Mouse (Mus musculus): Measurements from ENCODE around the gene Slx1b. TPM values are rescaled to one million over a fixed set of nuclear protein-coding genes. Genes with fewer than 3 reads are reported as not detected.
"Not testable (repeated sequence)": the region's sequence is repeated elsewhere in the genome, so short reads cannot be mapped to it uniquely, and the experiment has no call there.

Gene Slx1b
- polyA plus RNA-seq, 1 experiment from 2014 or later = 16.6 TPM

DNA sequence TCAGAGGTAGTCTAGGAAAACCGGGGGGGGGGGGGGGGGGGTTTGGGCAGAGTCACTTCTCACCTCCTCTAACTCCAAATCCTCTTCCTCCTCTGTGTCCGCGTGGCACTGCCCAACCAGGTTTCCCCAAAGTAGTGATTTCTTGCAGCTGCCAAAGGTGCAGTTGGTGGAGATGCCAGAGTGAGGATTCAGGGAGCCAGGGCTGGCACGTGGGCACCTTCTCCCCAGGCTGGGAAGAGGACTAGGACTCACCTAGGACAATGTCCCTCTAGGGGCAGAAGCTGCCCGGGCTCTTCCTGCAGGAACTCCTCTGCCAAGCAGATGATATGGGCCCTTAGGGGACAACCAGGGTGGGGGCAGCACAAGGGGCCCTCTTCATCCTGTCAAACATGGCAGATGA is 3.9 kb downstream of the Slx1b start:
- H3K4me2 ChIP-seq = no peak overlapping the region
- no peaks in the 10 kb centered on the region for H3K27me3 ChIP-seq
- no peak for ATAC-seq
- 82% methylated on average over 5 of the region's 5 CpGs for WGBS
- H3K4me3 ChIP-seq = no peak overlapping the region
- peaks cover 18% of the 10 kb centered on the region for H3K4me1 ChIP-seq
- H3K27ac ChIP-seq = no peak overlapping the region
- H3K9me3 ChIP-seq (replicated peaks) = no peaks in the 10 kb centered on the region
- no peak overlapping the region for H3K9ac ChIP-seq
- peaks cover 32% of the 10 kb centered on the region for H3K36me3 ChIP-seq (ENCODE audit: poor library complexity, severe bottlenecking)

DNA sequence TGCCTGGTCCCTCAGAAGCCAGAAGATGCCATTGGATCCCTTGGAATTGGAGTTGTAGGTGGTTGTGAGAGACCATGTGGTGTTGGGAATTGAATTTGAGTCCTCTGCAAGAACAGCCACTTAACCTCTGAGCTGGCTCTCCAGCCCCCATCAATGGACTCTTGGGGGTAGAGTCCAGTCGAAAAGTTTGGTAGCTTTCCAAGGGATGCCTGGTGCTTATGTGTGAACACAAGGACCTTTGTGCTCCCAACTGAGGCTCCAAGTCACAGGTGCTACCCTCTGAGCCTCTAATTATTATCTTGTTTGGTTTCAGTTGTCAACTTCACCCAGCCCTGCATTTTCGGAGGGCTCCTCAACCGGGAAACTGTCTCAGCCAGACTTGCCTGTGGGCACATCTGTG is 4.8 kb downstream of the Slx1b start:
- Histone ChIP-seq H3K4me2 (no peak overlapping the region), H3K9me3 (replicated peaks) (no peaks in the 10 kb centered on the region), H3K4me1 (peaks cover 12% of the 10 kb centered on the region), H3K4me3 (no peak overlapping the region), H3K27ac (no peak overlapping the region), H3K36me3 (ENCODE audit: poor library complexity, severe bottlenecking) (peaks cover 32% of the 10 kb centered on the region), H3K9ac (no peak overlapping the region), H3K27me3 (no peaks in the 10 kb centered on the region)
- 86% methylated on average over 3 of the region's 3 CpGs for WGBS
- ATAC-seq = no peak

DNA sequence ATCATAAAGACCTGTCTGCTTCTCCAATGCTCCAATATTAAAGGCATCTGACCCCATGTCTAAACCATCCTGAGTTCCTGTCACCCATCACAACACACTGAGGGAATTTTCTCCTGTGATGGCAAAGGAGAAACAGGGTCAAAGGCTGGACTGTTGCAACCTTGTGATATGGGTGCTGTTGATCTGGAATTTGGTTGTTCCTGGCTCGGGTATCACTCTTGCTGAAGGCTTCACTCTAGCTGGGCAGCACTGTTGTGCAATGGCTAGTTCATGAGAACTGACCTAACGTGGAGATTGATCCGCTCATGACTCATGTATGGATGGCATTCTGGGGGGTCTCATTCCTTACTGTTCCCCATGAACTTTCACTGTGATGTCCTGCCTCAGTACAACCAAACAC is 6.6 kb downstream of the Slx1b start:
- no peak overlapping the region for H3K4me3 ChIP-seq
- H3K36me3 ChIP-seq (ENCODE audit: poor library complexity, severe bottlenecking) = peaks cover 32% of the 10 kb centered on the region
- no peak overlapping the region for H3K4me2 ChIP-seq
- H3K27me3 ChIP-seq = no peaks in the 10 kb centered on the region
- H3K27ac ChIP-seq = no peak overlapping the region
- no peak overlapping the region for H3K9ac ChIP-seq
- H3K9me3 ChIP-seq (replicated peaks) = no peaks in the 10 kb centered on the region
- H3K4me1 ChIP-seq = peaks cover 6% of the 10 kb centered on the region
- no peak for ATAC-seq
- 84% methylated on average over 3 of the region's 3 CpGs for WGBS

DNA sequence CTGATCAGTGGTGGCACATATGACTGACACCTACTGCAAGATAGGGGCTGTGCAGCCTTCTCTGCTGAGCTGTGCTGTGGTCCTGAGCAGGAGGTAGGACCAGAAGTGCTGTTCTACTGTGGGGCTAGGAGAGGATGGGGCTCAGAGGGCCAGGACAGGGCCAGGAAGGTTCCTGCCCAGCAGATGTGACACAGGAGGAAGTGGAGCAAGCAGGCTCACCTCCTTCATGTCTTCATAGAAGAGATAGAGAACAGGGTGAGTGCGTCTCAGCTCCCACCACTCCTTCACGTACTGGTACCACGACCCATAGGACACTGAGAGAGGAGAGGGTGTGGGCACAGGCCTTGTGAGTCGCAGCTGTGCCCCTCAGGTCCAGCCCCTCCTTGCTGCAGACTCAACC is 7.4 kb downstream of the Slx1b start:
- H3K9ac ChIP-seq; H3K9me3 ChIP-seq (replicated peaks); H3K4me2 ChIP-seq; H3K4me1 ChIP-seq; H3K4me3 ChIP-seq; H3K27ac ChIP-seq; ATAC-seq; H3K27me3 ChIP-seq: not testable (repeated sequence)
- WGBS = 91% methylated on average over 4 of the region's 4 CpGs
- H3K36me3 ChIP-seq (ENCODE audit: poor library complexity, severe bottlenecking) = peaks cover 32% of the 10 kb centered on the region

DNA sequence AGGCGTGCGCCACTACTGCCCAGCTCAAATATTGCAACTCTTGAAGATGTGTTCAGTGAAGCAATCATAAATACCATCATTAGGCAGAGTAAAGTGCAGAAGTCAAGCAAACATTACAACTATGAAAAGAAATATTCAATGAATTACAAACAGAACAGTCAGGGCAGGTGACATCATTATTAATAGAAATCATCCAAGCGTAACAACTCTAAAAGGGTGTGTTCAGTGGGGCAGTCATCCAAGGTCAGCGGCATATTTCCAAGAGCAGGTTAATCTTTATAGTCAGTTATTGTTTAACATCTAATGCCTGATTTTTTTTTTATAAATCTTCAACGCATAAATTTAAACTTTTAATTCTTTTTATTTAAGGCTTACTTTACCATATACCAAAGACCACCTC is 14.4 kb downstream of the Slx1b start:
- H3K36me3 ChIP-seq (ENCODE audit: poor library complexity, severe bottlenecking) = 0 out of 2 replicates have a peak, but pooled peaks cover 6% of the 10 kb centered on the region

DNA sequence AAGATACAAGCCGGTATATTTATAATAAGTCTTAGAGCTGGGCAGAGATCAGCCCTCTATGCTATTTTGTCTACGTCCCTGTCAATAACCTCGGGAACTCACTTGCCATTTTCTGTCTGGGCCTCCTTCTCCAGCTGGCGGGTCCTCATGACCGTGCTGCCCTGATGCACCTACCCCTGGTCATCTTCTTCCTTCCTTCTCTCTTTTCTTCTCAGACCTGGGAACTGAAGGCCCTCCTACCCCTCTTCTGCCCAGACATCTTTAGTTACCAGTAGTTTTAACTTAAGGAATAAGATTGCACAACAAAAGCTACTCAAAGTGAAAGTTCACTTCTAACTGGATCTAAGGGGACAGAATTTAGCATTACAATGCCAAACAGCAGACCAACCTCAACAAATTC is 15.9 kb downstream of the Slx1b start:
- Histone ChIP-seq H3K4me1 (no peaks in the 10 kb centered on the region), H3K4me2 (no peak overlapping the region), H3K4me3 (no peak overlapping the region), H3K27me3 (no peaks in the 10 kb centered on the region), H3K9ac (no peak overlapping the region), H3K9me3 (replicated peaks) (no peaks in the 10 kb centered on the region), H3K27ac (no peak overlapping the region), H3K36me3 (ENCODE audit: poor library complexity, severe bottlenecking) (peaks cover 13% of the 10 kb centered on the region)
- ATAC-seq = no peak
- WGBS = 89% methylated on average over 5 of the region's 5 CpGs

More for the DNA sequence above, 14.4 kb downstream of the Slx1b start:
- Histone ChIP-seq H3K27me3 (no peaks in the 10 kb centered on the region), H3K9me3 (replicated peaks) (no peaks in the 10 kb centered on the region), H3K27ac (no peak overlapping the region), H3K4me1 (no peaks in the 10 kb centered on the region), H3K4me2 (no peak overlapping the region), H3K4me3 (no peak overlapping the region), H3K9ac (no peak overlapping the region)
- 95% methylated on average over 5 of the region's 5 CpGs for WGBS
- ATAC-seq = no peak

DNA sequence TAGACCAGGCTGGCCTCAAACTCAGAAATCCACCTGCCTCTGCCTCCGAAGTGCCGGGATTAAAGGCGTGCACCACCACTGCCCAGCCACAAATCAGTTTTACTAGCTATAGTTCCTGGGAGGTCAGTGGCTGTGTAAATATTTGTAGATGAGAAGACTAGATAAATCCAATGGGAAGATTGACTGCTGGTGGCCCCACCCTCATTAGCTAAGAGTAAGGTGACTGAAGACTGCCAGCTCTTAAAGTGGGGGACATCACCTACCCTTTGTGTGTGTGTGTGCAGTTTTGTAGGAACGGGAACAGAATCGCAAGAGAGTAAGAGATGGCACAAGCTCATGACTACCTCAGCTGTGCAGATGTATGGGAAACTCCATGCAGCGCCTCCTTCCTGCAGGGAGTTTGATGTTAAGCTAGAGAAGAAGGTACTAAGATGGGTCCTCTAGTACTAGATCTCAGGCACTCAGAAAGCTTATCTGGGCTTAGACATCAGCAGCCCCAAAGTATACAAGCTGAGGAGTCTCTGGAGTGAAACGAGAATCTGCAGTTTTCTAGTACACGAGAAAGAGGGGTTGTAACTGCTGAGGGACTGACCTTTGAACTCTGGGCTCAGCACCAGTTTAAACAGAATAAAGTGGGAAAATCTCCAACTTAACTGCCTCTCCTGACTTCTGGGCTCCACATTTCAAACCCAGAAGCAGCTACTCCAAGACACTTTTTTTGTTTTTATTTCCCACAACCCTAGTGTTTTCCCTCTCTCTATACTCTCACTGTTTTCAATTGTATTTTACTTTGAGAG is 16.8 kb downstream of the Slx1b start:
- Histone ChIP-seq H3K27me3 (no peaks in the 10 kb centered on the region), H3K27ac (no peak overlapping the region), H3K4me3 (no peak overlapping the region), H3K36me3 (ENCODE audit: poor library complexity, severe bottlenecking) (peaks cover 13% of the 10 kb centered on the region), H3K9ac (no peak overlapping the region), H3K9me3 (replicated peaks) (no peaks in the 10 kb centered on the region), H3K4me2 (no peak overlapping the region), H3K4me1 (no peaks in the 10 kb centered on the region)
- WGBS = 89% methylated on average over 8 of the region's 8 CpGs
- no peak for ATAC-seq

DNA sequence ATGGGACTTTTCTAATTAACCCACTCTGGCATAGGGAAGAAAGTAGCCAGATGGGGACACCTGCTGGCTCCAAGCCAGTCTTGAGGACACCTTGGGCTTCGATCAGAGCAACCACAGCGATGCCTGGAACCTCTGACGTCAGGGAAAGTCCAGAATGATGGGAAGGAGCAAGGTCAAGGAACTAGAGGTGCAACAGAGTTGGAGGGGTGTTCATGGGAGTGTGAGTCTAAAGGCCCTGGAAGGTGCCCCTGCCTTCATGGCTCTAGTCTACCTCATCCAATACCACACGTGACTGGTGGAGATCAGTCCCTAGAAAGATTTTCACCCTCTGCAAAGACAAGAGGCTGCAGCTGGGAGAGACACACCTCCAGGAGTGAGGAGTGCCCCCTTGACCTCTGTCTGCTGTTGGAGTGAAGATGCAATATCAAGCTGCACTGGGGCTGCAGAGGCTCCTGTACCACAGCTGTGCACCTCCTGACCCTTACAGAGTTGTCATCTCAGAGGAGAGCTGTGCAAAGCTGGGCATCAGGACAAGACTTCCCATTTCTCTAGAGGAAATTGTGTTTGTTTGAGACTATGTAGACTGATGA is 18.9 kb downstream of the Slx1b start:
- peaks cover 28% of the 10 kb centered on the region for H3K36me3 ChIP-seq (ENCODE audit: poor library complexity, severe bottlenecking)
- H3K27ac ChIP-seq = no peak overlapping the region
- no peaks in the 10 kb centered on the region for H3K9me3 ChIP-seq (replicated peaks)
- ATAC-seq = no peak
- no peak overlapping the region for H3K9ac ChIP-seq
- H3K4me2 ChIP-seq = no peak overlapping the region
- no peaks in the 10 kb centered on the region for H3K27me3 ChIP-seq
- no peaks in the 10 kb centered on the region for H3K4me1 ChIP-seq
- no peak overlapping the region for H3K4me3 ChIP-seq
- 79% methylated on average over 4 of the region's 4 CpGs for WGBS

DNA sequence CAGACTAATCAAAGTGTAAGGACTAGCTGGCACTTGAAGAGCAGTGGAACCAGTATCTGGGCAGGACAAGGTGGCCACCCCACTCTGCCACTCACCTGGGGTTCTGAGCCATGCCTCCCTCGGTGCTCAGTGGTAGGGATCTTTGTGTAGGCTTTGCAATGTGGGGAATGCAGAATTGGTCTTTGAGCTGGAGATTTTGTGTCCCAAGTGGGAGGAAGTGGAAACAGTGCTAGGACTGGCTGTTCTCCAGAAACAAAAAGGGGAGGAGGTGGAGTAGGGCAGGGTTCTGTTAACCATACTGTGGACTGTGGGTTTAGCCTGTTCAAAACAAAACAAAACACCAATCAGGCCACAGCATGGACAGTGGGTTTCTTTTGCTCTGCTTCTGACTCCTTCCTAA is 19.4 kb downstream of the Slx1b start, which contains the start of gene Sult1a1:
Gene Sult1a1, minus strand, starts transcription at position 226 of the 400 bp plus-strand sequence.
- H3K4me3 ChIP-seq = no peak within 1 kb of the TSS
- H3K9ac ChIP-seq = no peak within 1 kb of the TSS
- H3K27me3 ChIP-seq = no peaks in the 10 kb centered on the region
- H3K36me3 ChIP-seq (ENCODE audit: poor library complexity, severe bottlenecking) = peaks cover 32% of the 10 kb centered on the region
- ATAC-seq = no peak
- no peak within 1 kb of the TSS for H3K27ac ChIP-seq
- H3K4me1 ChIP-seq = no peaks in the 10 kb centered on the region
- WGBS = 91% methylated on average over 1 of the region's 1 CpGs
- H3K9me3 ChIP-seq (replicated peaks) = no peaks in the 10 kb centered on the region
- H3K4me2 ChIP-seq = no peak within 1 kb of the TSS

DNA sequence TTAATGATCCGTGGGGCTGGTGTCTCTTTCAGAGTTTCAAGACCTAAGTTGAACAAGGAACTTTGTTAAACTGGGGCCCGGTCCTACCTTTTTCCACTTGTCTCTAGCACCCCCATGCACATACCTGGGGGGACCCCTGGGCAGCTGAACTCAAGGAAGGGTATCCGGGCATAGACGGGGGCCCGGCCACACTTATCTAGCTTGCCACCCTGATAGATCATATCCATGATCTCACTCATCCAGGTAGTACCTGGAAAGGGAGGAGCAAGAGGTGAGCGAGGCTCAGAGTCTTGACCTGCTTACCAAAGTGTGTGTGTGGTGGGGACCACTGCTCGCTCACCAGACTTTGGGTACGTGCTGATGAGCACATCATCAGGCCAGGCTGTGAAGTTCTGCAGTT is 20.5 kb downstream of the Slx1b start:
- Histone ChIP-seq H3K9ac (no peak overlapping the region), H3K27me3 (no peaks in the 10 kb centered on the region), H3K4me2 (no peak overlapping the region), H3K36me3 (ENCODE audit: poor library complexity, severe bottlenecking) (peaks cover 40% of the 10 kb centered on the region), H3K4me3 (no peak overlapping the region), H3K4me1 (no peaks in the 10 kb centered on the region), H3K27ac (no peak overlapping the region), H3K9me3 (replicated peaks) (no peaks in the 10 kb centered on the region)
- WGBS = 95% methylated on average over 8 of the region's 8 CpGs
- ATAC-seq = no peak

DNA sequence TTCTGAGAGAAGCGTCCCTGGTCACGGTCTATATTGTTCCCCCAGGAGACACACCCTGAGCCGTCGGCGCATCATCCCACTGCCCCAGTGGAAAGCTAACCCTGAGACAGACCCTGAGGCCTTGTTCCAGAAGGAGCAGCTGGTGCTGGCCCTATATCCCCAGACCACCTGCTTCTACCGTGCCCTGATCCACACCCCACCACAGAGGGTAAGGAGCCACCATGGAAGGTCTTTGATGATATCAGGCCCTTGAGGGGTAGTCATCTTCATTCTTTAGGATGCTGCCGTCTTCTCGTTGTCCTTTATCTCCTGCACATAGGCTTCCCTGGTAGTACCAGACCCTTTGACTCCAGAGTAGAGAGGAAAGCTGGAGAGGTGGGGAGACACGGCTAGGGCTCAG is 23.5 kb downstream of the Slx1b start:
- Histone ChIP-seq H3K36me3 (ENCODE audit: poor library complexity, severe bottlenecking) (peaks cover 55% of the 10 kb centered on the region), H3K4me3 (no peak overlapping the region), H3K9ac (no peak overlapping the region), H3K27me3 (no peaks in the 10 kb centered on the region), H3K4me1 (no peaks in the 10 kb centered on the region), H3K27ac (no peak overlapping the region), H3K4me2 (no peak overlapping the region), H3K9me3 (replicated peaks) (no peaks in the 10 kb centered on the region)
- ATAC-seq = no peak
- 95% methylated on average over 9 of the region's 9 CpGs for whole genome bisulfite sequencing

DNA sequence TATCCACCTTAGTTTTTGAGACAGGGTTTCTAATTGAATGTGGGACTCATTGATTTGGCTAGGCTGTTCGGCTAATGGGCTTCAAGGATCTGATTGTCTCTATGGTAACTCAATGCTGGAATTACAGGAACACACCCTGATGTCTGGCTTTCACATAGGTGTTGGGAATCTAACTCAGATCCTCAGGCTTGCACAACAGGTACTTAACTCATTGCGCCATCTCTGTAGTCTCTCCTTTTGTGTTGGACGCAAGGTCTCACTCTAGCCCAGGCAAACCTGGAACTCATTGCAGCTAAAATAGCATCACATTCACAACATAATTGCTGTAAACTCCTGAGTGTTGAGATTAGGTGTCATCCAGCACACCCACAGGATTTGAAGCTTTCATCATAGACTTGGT is 25.4 kb downstream of the Slx1b start:
- Histone ChIP-seq H3K9ac (no peak overlapping the region), H3K4me2 (no peak overlapping the region), H3K4me1 (no peaks in the 10 kb centered on the region), H3K9me3 (replicated peaks) (no peaks in the 10 kb centered on the region), H3K27me3 (no peaks in the 10 kb centered on the region), H3K4me3 (no peak overlapping the region), H3K36me3 (ENCODE audit: poor library complexity, severe bottlenecking) (peaks cover 59% of the 10 kb centered on the region), H3K27ac (no peak overlapping the region)
- ATAC-seq = no peak
- WGBS = 95% methylated on average over 3 of the region's 3 CpGs
